Mouse (Mus musculus): ENCODE data around the gene Orai3. TPM values are rescaled to one million over a fixed set of nuclear protein-coding genes. Genes with fewer than 3 reads are reported as not detected.
A peak's percentile ranks its signal among the peaks of the same experiment; 100 is the strongest.

Orai3 gene
- polyA plus RNA-seq, 1 experiment from 2014 or later: 19.8 TPM

GRCm38 (mm10) chr7:127748235-127748560, 21.4 kb upstream of the Orai3 start:
- 91% methylated on average over 28 of the region's 28 CpGs for WGBS
- Histone ChIP-seq H3K4me3 (peak overlapping the region; percentile 86; the same call in 1 of the 2 replicates), H3K4me1 (peaks cover 30% of the 10 kb centered on the region), H3K9me3 (no peaks in the 10 kb centered on the region), H3K36me3 (peaks cover 54% of the 10 kb centered on the region), H3K27me3 (ENCODE audit: insufficient read depth, poor library complexity, severe bottlenecking) (peaks cover 43% of the 10 kb centered on the region), H3K27ac (peak overlapping the region; percentile 24; the same call in 1 of the 2 replicates)
- DNase-seq (ENCODE audit: low spot score): no peak

- Histone ChIP-seq H3K36me3 (peaks cover 76% of the 10 kb centered on the region), H3K4me3 (no peak overlapping the region)
- WGBS: 86% methylated on average over 19 of the region's 19 CpGs
Measured at GRCm38 (mm10) chr7:127750131-127751127, 19.2 kb upstream of the Orai3 start.

GRCm38 (mm10) chr7:127751619-127752018, 18.0 kb upstream of the Orai3 start:
- H3K36me3 ChIP-seq: peaks cover 88% of the 10 kb centered on the region
- peaks cover 76% of the 10 kb centered on the region for H3K27me3 ChIP-seq (ENCODE audit: insufficient read depth, poor library complexity, severe bottlenecking)
- peaks cover 27% of the 10 kb centered on the region for H3K4me1 ChIP-seq
- H3K4me3 ChIP-seq: no peak overlapping the region
- DNase-seq (ENCODE audit: low spot score): peak; percentile 61
- H3K27ac ChIP-seq: no peak overlapping the region
- no peaks in the 10 kb centered on the region for H3K9me3 ChIP-seq
- 93% methylated on average over 5 of the region's 5 CpGs for WGBS

More at GRCm38 (mm10) chr7:127750131-127751127, 19.2 kb upstream of the Orai3 start:
- Histone ChIP-seq H3K27ac (no peak overlapping the region), H3K9me3 (no peaks in the 10 kb centered on the region), H3K27me3 (ENCODE audit: insufficient read depth, poor library complexity, severe bottlenecking) (peaks cover 64% of the 10 kb centered on the region), H3K4me1 (peaks cover 27% of the 10 kb centered on the region)
- DNase-seq (ENCODE audit: low spot score): no peak

GRCm38 (mm10) chr7:127752069-127752468, 17.5 kb upstream of the Orai3 start:
- no peak for DNase-seq (ENCODE audit: low spot score)
- no peaks in the 10 kb centered on the region for H3K9me3 ChIP-seq
- WGBS: 93% methylated on average over 27 of the region's 27 CpGs
- no peak overlapping the region for H3K4me3 ChIP-seq
- peaks cover 92% of the 10 kb centered on the region for H3K36me3 ChIP-seq
- peaks cover 23% of the 10 kb centered on the region for H3K4me1 ChIP-seq
- H3K27me3 ChIP-seq (ENCODE audit: insufficient read depth, poor library complexity, severe bottlenecking): peaks cover 80% of the 10 kb centered on the region
- H3K27ac ChIP-seq: no peak overlapping the region

GRCm38 (mm10) chr7:127753158-127753557, 16.5 kb upstream of the Orai3 start:
- Histone ChIP-seq H3K36me3 (peaks cover 100% of the 10 kb centered on the region), H3K27me3 (ENCODE audit: insufficient read depth, poor library complexity, severe bottlenecking) (peaks cover 91% of the 10 kb centered on the region), H3K4me1 (peaks cover 12% of the 10 kb centered on the region), H3K4me3 (no peak overlapping the region), H3K27ac (no peak overlapping the region), H3K9me3 (no peaks in the 10 kb centered on the region)
- no peak for DNase-seq (ENCODE audit: low spot score)
- WGBS: 71% methylated on average over 5 of the region's 5 CpGs

GRCm38 (mm10) chr7:127753741-127754140, 15.9 kb upstream of the Orai3 start:
- peaks cover 6% of the 10 kb centered on the region for H3K4me1 ChIP-seq
- H3K27ac ChIP-seq: no peak overlapping the region
- H3K4me3 ChIP-seq: no peak overlapping the region
- H3K36me3 ChIP-seq: peaks cover 100% of the 10 kb centered on the region
- H3K9me3 ChIP-seq: no peaks in the 10 kb centered on the region
- DNase-seq (ENCODE audit: low spot score): no peak
- 86% methylated on average over 7 of the region's 7 CpGs for WGBS
- peaks cover 97% of the 10 kb centered on the region for H3K27me3 ChIP-seq (ENCODE audit: insufficient read depth, poor library complexity, severe bottlenecking)

GRCm38 (mm10) chr7:127759716-127760115, 9.9 kb upstream of the Orai3 start:
- H3K27me3 ChIP-seq (ENCODE audit: insufficient read depth, poor library complexity, severe bottlenecking): peaks cover 56% of the 10 kb centered on the region
- DNase-seq (ENCODE audit: low spot score): peak; percentile 82
- H3K27ac ChIP-seq: no peak overlapping the region
- H3K36me3 ChIP-seq: peaks cover 75% of the 10 kb centered on the region
- peaks cover 20% of the 10 kb centered on the region for H3K4me1 ChIP-seq
- no peaks in the 10 kb centered on the region for H3K9me3 ChIP-seq
- 15% methylated on average over 6 of the region's 6 CpGs for WGBS
- H3K4me3 ChIP-seq: peak overlapping the region; percentile 15; the same call in 1 of the 2 replicates

GRCm38 (mm10) chr7:127760478-127760877, 9.1 kb upstream of the Orai3 start:
- Histone ChIP-seq H3K4me1 (peaks cover 20% of the 10 kb centered on the region), H3K4me3 (no peak overlapping the region), H3K9me3 (no peaks in the 10 kb centered on the region), H3K27me3 (ENCODE audit: insufficient read depth, poor library complexity, severe bottlenecking) (peaks cover 54% of the 10 kb centered on the region), H3K36me3 (peaks cover 75% of the 10 kb centered on the region), H3K27ac (no peak overlapping the region)
- DNase-seq (ENCODE audit: low spot score): no peak
- 78% methylated on average over 3 of the region's 3 CpGs for WGBS

GRCm38 (mm10) chr7:127761026-127761425, 8.6 kb upstream of the Orai3 start:
- no peak for DNase-seq (ENCODE audit: low spot score)
- H3K36me3 ChIP-seq: peaks cover 75% of the 10 kb centered on the region
- no peak overlapping the region for H3K4me3 ChIP-seq
- H3K27me3 ChIP-seq (ENCODE audit: insufficient read depth, poor library complexity, severe bottlenecking): peaks cover 48% of the 10 kb centered on the region
- H3K9me3 ChIP-seq: no peaks in the 10 kb centered on the region
- H3K27ac ChIP-seq: no peak overlapping the region
- 40% methylated on average over 7 of the region's 7 CpGs for WGBS
- H3K4me1 ChIP-seq: peaks cover 20% of the 10 kb centered on the region

GRCm38 (mm10) chr7:127763642-127764041, 6.0 kb upstream of the Orai3 start:
- DNase-seq (ENCODE audit: low spot score): no peak
- WGBS: 86% methylated on average over 4 of the region's 4 CpGs
- Histone ChIP-seq H3K27me3 (ENCODE audit: insufficient read depth, poor library complexity, severe bottlenecking) (peaks cover 33% of the 10 kb centered on the region; the same call in 1 of the 2 replicates), H3K9me3 (no peaks in the 10 kb centered on the region), H3K36me3 (peaks cover 67% of the 10 kb centered on the region), H3K4me3 (no peak overlapping the region), H3K4me1 (peaks cover 31% of the 10 kb centered on the region), H3K27ac (no peak overlapping the region)

GRCm38 (mm10) chr7:127765756-127766155, 3.9 kb upstream of the Orai3 start:
- Histone ChIP-seq H3K9me3 (no peaks in the 10 kb centered on the region), H3K4me1 (peaks cover 37% of the 10 kb centered on the region), H3K27ac (no peak overlapping the region), H3K36me3 (peaks cover 62% of the 10 kb centered on the region), H3K4me3 (no peak overlapping the region), H3K27me3 (ENCODE audit: insufficient read depth, poor library complexity, severe bottlenecking) (peaks cover 33% of the 10 kb centered on the region; the same call in 1 of the 2 replicates)
- 89% methylated on average over 2 of the region's 2 CpGs for WGBS
- no peak for DNase-seq (ENCODE audit: low spot score)

GRCm38 (mm10) chr7:127766851-127767609, 2.6 kb upstream of the Orai3 start:
- WGBS: 68% methylated on average over 17 of the region's 17 CpGs
- no peak overlapping the region for H3K4me3 ChIP-seq
- no peaks in the 10 kb centered on the region for H3K9me3 ChIP-seq
- H3K4me1 ChIP-seq: peaks cover 39% of the 10 kb centered on the region
- H3K36me3 ChIP-seq: peaks cover 52% of the 10 kb centered on the region
- peak; percentile 94 for DNase-seq (ENCODE audit: low spot score)
- peaks cover 33% of the 10 kb centered on the region; the same call in 1 of the 2 replicates for H3K27me3 ChIP-seq (ENCODE audit: insufficient read depth, poor library complexity, severe bottlenecking)
- peak overlapping the region; percentile 32; the same call in 1 of the 2 replicates for H3K27ac ChIP-seq

All from heart, embryonic 10.5 days (tissue).